Mouse (Mus musculus) CD4-positive, CD25-positive, alpha-beta regulatory T cell, adult 4 months (primary cell): ENCODE measurements around the gene Gps1. TPM values are rescaled to one million over a fixed set of nuclear protein-coding genes. Genes with fewer than 3 reads are reported as not detected.
"Not testable (repeated sequence)": the region's sequence is repeated elsewhere in the genome, so short reads cannot be mapped to it uniquely, and the experiment has no call there.

Source experiments
- ATAC-seq: one replicate; pipeline ENCODE4 v1.8.0; 2017
- polyA plus RNA-seq, 2 experiments: library from polyadenylated mRNA; unstranded; fragments of 100-300 nt; shearing (Covaris generic); gene quantifications; one replicate each; pipeline ENCODE4 v1.2.1; 2017

Gps1 gene
- polyA plus RNA-seq, 2 experiments from 2014 or later: 126 to 160 TPM

- peak; percentile 28 for ATAC-seq
Measured at GRCm38 (mm10) chr11:120823551-120823947, 39.5 kb downstream of the Gps1 start.

- ATAC-seq: peak; percentile 77
Measured at GRCm38 (mm10) chr11:120823956-120824786, 40.1 kb downstream of the Gps1 start, which contains the start of gene Fasn. TSS of gene Fasn (minus strand) at chr11:120824547.

GRCm38 (mm10) chr11:120824787-120825288 is 40.8 kb downstream of the Gps1 start:
- ATAC-seq: no peak

- no peak for ATAC-seq
Measured at GRCm38 (mm10) chr11:120825289-120825863, 41.3 kb downstream of the Gps1 start.

- no peak for ATAC-seq
Measured at GRCm38 (mm10) chr11:120826016-120826953, 42.2 kb downstream of the Gps1 start.

GRCm38 (mm10) chr11:120828416-120828815 is 44.3 kb downstream of the Gps1 start:
- ATAC-seq: no peak

- ATAC-seq: no peak
Measured at GRCm38 (mm10) chr11:120829757-120830532, 45.9 kb downstream of the Gps1 start.

- ATAC-seq: no peak
Measured at GRCm38 (mm10) chr11:120830686-120831085, 46.6 kb downstream of the Gps1 start.

GRCm38 (mm10) chr11:120831659-120832440 is 47.8 kb downstream of the Gps1 start:
- no peak for ATAC-seq

GRCm38 (mm10) chr11:120832962-120833361 is 48.9 kb downstream of the Gps1 start:
- not testable (repeated sequence) for ATAC-seq

GRCm38 (mm10) chr11:120833555-120834280 is 49.6 kb downstream of the Gps1 start:
- no peak for ATAC-seq

Other genes starting within 250 kb of the Gps1 start
- 100 to 1,000 TPM; 114 to 126 TPM for gene Mcrip1, start 234.5 kb upstream of the Gps1 start, polyA plus RNA-seq
- not detected for gene Ppp1r27, start 233.1 kb upstream of the Gps1 start, polyA plus RNA-seq
- 100 to 1,000 TPM; 162 to 169 TPM for gene P4hb, start 211.0 kb upstream of the Gps1 start, polyA plus RNA-seq
- 100 to 1,000 TPM; 554 to 866 TPM for gene Arhgdia, start 202.6 kb upstream of the Gps1 start, polyA plus RNA-seq
- gene Alyref, start 185.9 kb upstream of the Gps1 start, polyA plus RNA-seq: 10 to 100 TPM in 1 of 2 experiments, 1 to 10 TPM in 1; 8.5 to 42.6 TPM
- gene Anapc11, start 185.9 kb upstream of the Gps1 start, polyA plus RNA-seq: 100 to 1,000 TPM; 122 to 134 TPM
- gene Npb, start 175.8 kb upstream of the Gps1 start, polyA plus RNA-seq: not detected
- gene Pcyt2, start 166.3 kb upstream of the Gps1 start, polyA plus RNA-seq: 100 to 1,000 TPM; 101 to 179 TPM
- 10 to 100 TPM; 66.4 to 66.7 TPM for gene Sirt7, start 159.0 kb upstream of the Gps1 start, polyA plus RNA-seq
- gene Mafg, start 150.7 kb upstream of the Gps1 start, polyA plus RNA-seq: 10 to 100 TPM; 11.3 to 16.0 TPM
- 1 to 10 TPM; 1.5 to 1.8 TPM for gene Pycr1, start 140.5 kb upstream of the Gps1 start, polyA plus RNA-seq
- not detected for gene Myadml2, start 136.1 kb upstream of the Gps1 start, polyA plus RNA-seq
- not detected for gene Notum, start 123.1 kb upstream of the Gps1 start, polyA plus RNA-seq
- gene Aspscr1, start 111.3 kb upstream of the Gps1 start, polyA plus RNA-seq: 100 to 1,000 TPM in 1 of 2 experiments, 10 to 100 TPM in 1; 82.3 to 134 TPM
- gene Cenpx, start 70.5 kb upstream of the Gps1 start, polyA plus RNA-seq: 100 to 1,000 TPM; 152 to 156 TPM
- 10 to 100 TPM; 26.8 to 34.4 TPM for gene Lrrc45, start 70.3 kb upstream of the Gps1 start, polyA plus RNA-seq
- gene Rac3, start 62.8 kb upstream of the Gps1 start, polyA plus RNA-seq: not detected
- gene Dcxr, start 57.0 kb upstream of the Gps1 start, polyA plus RNA-seq: 10 to 100 TPM; 15.1 to 17.4 TPM
- gene Cbr2, start 52.2 kb upstream of the Gps1 start, polyA plus RNA-seq: not detected
- 10 to 100 TPM in 1 of 2 experiments, 1 to 10 TPM in 1; 3.6 to 24.6 TPM for gene Hmga1b, start 21.5 kb upstream of the Gps1 start, polyA plus RNA-seq
- gene Rfng, start 65 bp upstream of the Gps1 start, polyA plus RNA-seq: 1 to 10 TPM; 2.8 to 4.1 TPM
- gene Dus1l, start 12.1 kb downstream of the Gps1 start, polyA plus RNA-seq: 10 to 100 TPM; 31.4 to 35.3 TPM
- 10 to 100 TPM; 24.1 to 34.8 TPM for gene Fasn, start 40.3 kb downstream of the Gps1 start, polyA plus RNA-seq
- gene Ccdc57, start 148.6 kb downstream of the Gps1 start, polyA plus RNA-seq: 1 to 10 TPM in 1 of 2 experiments, under 1 TPM in 1; 0.12 to 1.1 TPM
- 1 to 10 TPM; 3.5 to 5.3 TPM for gene Slc16a3, start 164.2 kb downstream of the Gps1 start, polyA plus RNA-seq
- gene Csnk1d, start 207.1 kb downstream of the Gps1 start, polyA plus RNA-seq: 10 to 100 TPM; 50.4 to 78.2 TPM